Mouse (Mus musculus) lung, postnatal 0 days (tissue): ENCODE data around the gene Nsa2.

Source experiments
- CTCF ChIP-seq: IDR thresholded peaks from 2 replicates; pipeline ENCODE4 v1.5.1; 2016; ENCODE audit warnings: antibody characterized with exemption, mild to moderate bottlenecking
- EP300 ChIP-seq: IDR thresholded peaks from 2 replicates; pipeline ENCODE4 v1.6.1; 2016; ENCODE audit warnings: antibody characterized with exemption, mild to moderate bottlenecking, control low read depth

- no peak for TF ChIP-seq CTCF
- no peak for TF ChIP-seq EP300
Observed at GRCm38 (mm10) chr13:97109046-97109445, 28.7 kb downstream of the Nsa2 start.
